Mouse (Mus musculus) macrophage (primary cell): ENCODE measurements around the gene Skor1. TPM values are rescaled to one million over a fixed set of nuclear protein-coding genes. Genes with fewer than 3 reads are reported as not detected.

Experiments
- H3K27ac ChIP-seq: fragments of 350-480 bp; formaldehyde crosslinking; 2 replicates; pipeline ENCODE4 v1.9.0; 2021
- H3K36me3 ChIP-seq: fragments of 350-480 bp; formaldehyde crosslinking; 2 replicates; pipeline ENCODE4 v1.9.0; 2021; ENCODE audit errors: inconsistent target
- H3K4me3 ChIP-seq: fragments of 350-480 bp; formaldehyde crosslinking; 2 replicates; pipeline ENCODE4 v1.9.0; 2021; ENCODE audit errors: inconsistent target
- H3K79me2 ChIP-seq: fragments of 350-480 bp; formaldehyde crosslinking; 2 replicates; pipeline ENCODE4 v1.9.0; 2021; ENCODE audit errors: inconsistent target
- WGBS: methylation state at CpG from one replicate; pipeline ENCODE4 v1.1.7; 2026; ENCODE audit warnings: inconsistent platforms; ENCODE audit not compliant: missing documents; 5-methylcytosine and 5-hydroxymethylcytosine counted together
- polyA plus RNA-seq: library from polyadenylated mRNA; stranded (reverse); fragments of 250-400 nt; gene quantifications from 3 replicates; pipeline ENCODE4 v1.2.4, GENCODE M21; 2018; ENCODE audit warnings: inconsistent platforms

Skor1 gene
- polyA plus RNA-seq, 1 experiment from 2014 or later: 0.04 TPM

- WGBS: 30% methylated on average over 2 of the region's 2 CpGs
- H3K4me3 ChIP-seq: no peak overlapping the region
These were observed 23.2 kb upstream of the Skor1 start for GRCm38 (mm10) chr9:63171951-63172350.

GRCm38 (mm10) chr9:63169127-63169526 lies 20.4 kb upstream of the Skor1 start:
- no peaks in the 10 kb centered on the region for H3K36me3 ChIP-seq
- H3K4me3 ChIP-seq: no peak overlapping the region
- 93% methylated on average over 1 of the region's 1 CpGs for WGBS
- H3K27ac ChIP-seq: no peak overlapping the region
- no peaks in the 10 kb centered on the region for H3K79me2 ChIP-seq

More at GRCm38 (mm10) chr9:63171951-63172350, 23.2 kb upstream of the Skor1 start:
- Histone ChIP-seq H3K79me2 (no peaks in the 10 kb centered on the region), H3K36me3 (no peaks in the 10 kb centered on the region), H3K27ac (no peak overlapping the region)

GRCm38 (mm10) chr9:63165070-63165469 lies 16.3 kb upstream of the Skor1 start:
- Histone ChIP-seq H3K4me3 (no peak overlapping the region), H3K36me3 (peaks cover 7% of the 10 kb centered on the region; the same call in 1 of the 2 replicates), H3K27ac (no peak overlapping the region), H3K79me2 (no peaks in the 10 kb centered on the region)
- WGBS: 88% methylated on average over 9 of the region's 9 CpGs

- WGBS: 93% methylated on average over 8 of the region's 8 CpGs
- Histone ChIP-seq H3K36me3 (peaks cover 7% of the 10 kb centered on the region; the same call in 1 of the 2 replicates), H3K27ac (no peak overlapping the region), H3K79me2 (no peaks in the 10 kb centered on the region), H3K4me3 (no peak overlapping the region)
These were observed 15.0 kb upstream of the Skor1 start for GRCm38 (mm10) chr9:63163756-63164155.

- Histone ChIP-seq H3K36me3 (no peaks in the 10 kb centered on the region), H3K27ac (no peak overlapping the region), H3K79me2 (no peaks in the 10 kb centered on the region), H3K4me3 (no peak overlapping the region)
- WGBS: 64% methylated on average over 7 of the region's 14 CpGs
These were observed 3.2 kb upstream of the Skor1 start for GRCm38 (mm10) chr9:63151949-63152348.

GRCm38 (mm10) chr9:63151072-63151870 lies 2.5 kb upstream of the Skor1 start:
- H3K36me3 ChIP-seq: no peaks in the 10 kb centered on the region
- whole genome bisulfite sequencing: 8% methylated on average over 20 of the region's 20 CpGs
- no peak overlapping the region for H3K4me3 ChIP-seq
- H3K27ac ChIP-seq: no peak overlapping the region
- H3K79me2 ChIP-seq: no peaks in the 10 kb centered on the region

- no peak overlapping the region for H3K27ac ChIP-seq
- 7% methylated on average over 27 of the region's 27 CpGs for WGBS
- H3K79me2 ChIP-seq: no peaks in the 10 kb centered on the region
- no peaks in the 10 kb centered on the region for H3K36me3 ChIP-seq
- H3K4me3 ChIP-seq: no peak overlapping the region
These were observed 1.5 kb upstream of the Skor1 start for GRCm38 (mm10) chr9:63150086-63150800.

DNA sequence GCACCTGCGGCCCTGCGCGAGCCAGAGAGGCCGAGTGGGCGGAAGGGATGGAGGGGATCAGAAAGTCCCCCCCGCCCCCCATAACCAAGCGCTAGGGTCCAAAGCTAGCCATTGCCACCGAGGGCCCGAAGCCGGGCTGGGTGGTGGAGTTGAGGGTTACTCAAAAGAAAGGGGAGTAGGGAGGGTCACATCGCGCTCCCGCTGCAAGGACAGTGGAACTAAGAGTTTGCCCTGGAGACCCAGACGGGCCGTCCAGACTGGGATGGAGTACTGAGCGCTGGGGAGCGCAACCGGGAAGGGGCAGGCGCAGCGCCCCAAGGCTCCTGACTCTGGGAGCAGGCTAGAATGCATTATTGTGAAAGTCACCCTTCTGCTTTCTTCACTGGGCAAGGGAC lies 608 bp upstream of the Skor1 start:
- Histone ChIP-seq H3K27ac (no peak overlapping the region), H3K4me3 (no peak overlapping the region)
- 10% methylated on average over 20 of the region's 20 CpGs for WGBS

DNA sequence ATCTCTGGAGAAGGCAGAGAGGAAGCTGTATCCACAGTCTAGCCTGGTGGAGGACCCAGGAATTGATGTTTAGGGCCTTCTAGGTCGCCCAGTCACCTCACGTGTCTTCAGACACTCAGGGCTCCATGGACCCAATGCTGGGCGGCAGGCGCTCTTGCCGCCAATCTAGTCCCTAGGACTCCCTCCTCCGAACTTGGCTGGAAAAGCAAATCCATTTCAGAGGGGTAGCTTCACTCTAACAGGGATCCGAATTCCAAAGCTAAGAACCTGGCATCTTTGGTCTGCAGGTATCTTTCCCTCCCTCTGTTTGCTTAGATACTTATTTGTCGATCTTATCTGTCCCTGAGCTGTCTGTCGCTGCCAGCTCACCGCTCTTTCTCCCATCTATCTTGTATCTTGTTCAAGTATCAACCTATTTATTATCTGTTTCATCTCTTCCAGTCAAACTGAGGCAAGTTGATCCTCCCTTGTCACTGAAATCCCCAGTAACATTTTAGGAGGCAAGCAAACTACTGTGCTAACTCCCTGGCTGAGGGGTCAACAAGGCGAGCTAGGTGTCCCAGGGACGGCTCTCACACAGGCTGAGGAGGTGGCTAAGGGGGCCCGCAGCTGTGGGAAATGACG lies 863 bp downstream of the Skor1 start:
- H3K27ac ChIP-seq: no peak overlapping the region
- 15% methylated on average over 14 of the region's 14 CpGs for WGBS
- H3K36me3 ChIP-seq: no peaks in the 10 kb centered on the region
- H3K79me2 ChIP-seq: no peaks in the 10 kb centered on the region
- no peak overlapping the region for H3K4me3 ChIP-seq

More for the DNA sequence above, 608 bp upstream of the Skor1 start:
- H3K36me3 ChIP-seq: no peaks in the 10 kb centered on the region
- H3K79me2 ChIP-seq: no peaks in the 10 kb centered on the region

GRCm38 (mm10) chr9:63147296-63147695 lies 1.5 kb downstream of the Skor1 start:
- H3K27ac ChIP-seq: no peak overlapping the region
- H3K36me3 ChIP-seq: no peaks in the 10 kb centered on the region
- H3K79me2 ChIP-seq: no peaks in the 10 kb centered on the region
- no peak overlapping the region for H3K4me3 ChIP-seq
- 4% methylated on average over 9 of the region's 9 CpGs for WGBS

- Histone ChIP-seq H3K79me2 (no peaks in the 10 kb centered on the region), H3K36me3 (no peaks in the 10 kb centered on the region), H3K27ac (no peak overlapping the region), H3K4me3 (no peak overlapping the region)
- 2% methylated on average over 20 of the region's 20 CpGs for WGBS
These were observed 1.9 kb downstream of the Skor1 start for GRCm38 (mm10) chr9:63146856-63147274.

DNA sequence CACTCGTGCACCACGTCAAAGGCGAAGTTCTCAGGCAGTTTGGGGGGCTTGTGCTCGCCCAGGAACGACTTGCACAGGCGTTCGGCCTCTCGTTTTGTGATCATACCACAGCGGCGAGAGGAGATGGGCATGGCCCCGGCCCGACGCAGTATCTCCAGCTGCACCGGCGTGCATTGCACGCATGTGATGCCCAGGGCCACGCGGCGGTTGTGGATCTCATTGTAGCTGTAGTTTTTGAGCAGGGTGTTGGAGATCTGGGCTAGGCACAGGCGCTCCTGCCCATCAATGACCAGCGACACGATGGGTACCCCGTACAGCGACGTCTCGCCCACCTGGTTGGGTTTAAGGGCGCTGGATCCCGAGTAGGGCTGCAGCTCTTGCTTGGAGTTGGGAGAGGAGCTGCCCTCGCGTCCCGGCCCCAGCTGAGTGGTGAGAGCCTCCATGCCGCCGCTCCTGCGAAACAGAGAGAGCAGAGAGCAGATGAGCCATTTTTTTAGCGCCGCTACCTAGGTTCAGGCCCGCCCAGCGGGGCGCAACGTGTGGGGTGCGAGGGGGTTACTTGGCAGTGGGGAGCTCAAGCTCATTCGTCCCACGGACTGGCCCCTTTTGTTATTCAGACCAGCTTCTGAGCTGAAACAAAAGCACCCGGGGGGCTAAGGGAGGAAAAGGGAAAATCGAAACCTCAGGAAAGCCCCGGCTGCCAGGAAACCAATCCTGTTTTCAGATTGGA lies 2.5 kb downstream of the Skor1 start:
- WGBS: 6% methylated on average over 46 of the region's 46 CpGs
- H3K36me3 ChIP-seq: no peaks in the 10 kb centered on the region
- no peak overlapping the region for H3K27ac ChIP-seq
- no peak overlapping the region for H3K4me3 ChIP-seq
- H3K79me2 ChIP-seq: no peaks in the 10 kb centered on the region

GRCm38 (mm10) chr9:63145249-63146125 lies 3.3 kb downstream of the Skor1 start:
- H3K4me3 ChIP-seq: no peak overlapping the region
- 4% methylated on average over 71 of the region's 73 CpGs for WGBS
- no peaks in the 10 kb centered on the region for H3K36me3 ChIP-seq
- no peaks in the 10 kb centered on the region for H3K79me2 ChIP-seq
- H3K27ac ChIP-seq: no peak overlapping the region
